Mouse (Mus musculus) left cerebral cortex, adult 18-20 months (tissue): ENCODE results near the gene Slc17a7. TPM values are rescaled to one million over a fixed set of nuclear protein-coding genes. Genes with fewer than 3 reads are reported as not detected.
"Not testable (repeated sequence)": the region's sequence is repeated elsewhere in the genome, so short reads cannot be mapped to it uniquely, and the experiment has no call there.

Experiments used
- DNase-seq, 2 experiments: peaks; one replicate each; pipeline ENCODE4 v3.0.0; 2021 to 2022; ENCODE audit warnings: low spot score in 2 of 2, mixed read lengths in 1 of 2
- long read RNA-seq, 2 experiments: library from polyadenylated mRNA; stranded (forward); transcript quantifications; one replicate each; pipeline ENCODE4 v2.0.0; 2021
- total RNA-seq, 2 experiments: library from RNA; stranded (reverse); gene quantifications; 2 replicates each; pipeline ENCODE4 v1.2.3; 2021

The Slc17a7 gene
- 1,000 to 10,000 TPM; 1,307 TPM for total RNA-seq
- long read RNA-seq, experiment 1, transcript Slc17a7-201 (12 exons, 2,915 nt), result major isoform, 1,076 of 1,422 reads
- long read RNA-seq, experiment 1, transcript Slc17a7-204 (10 exons, 2,722 nt), result minor isoform, 14 of 1,422 reads
- long read RNA-seq, experiment 1, partial matches to known transcripts, result 228 of 1,422 reads
- long read RNA-seq, experiment 1, other reads (novel, unspliced or antisense), result 104 of 1,422 reads
- long read RNA-seq, experiment 2, transcript Slc17a7-204 (10 exons, 2,722 nt), result minor isoform, 10 of 885 reads
- long read RNA-seq, experiment 2, transcript Slc17a7-201 (12 exons, 2,915 nt), result major isoform, 647 of 885 reads
- long read RNA-seq, experiment 2, partial matches to known transcripts, result 109 of 885 reads
- long read RNA-seq, experiment 2, other reads (novel, unspliced or antisense), result 116 of 885 reads

- peak; percentile 50 to 68 for DNase-seq
These were observed at the start of gene Slc17a7 for GRCm38 (mm10) chr7:45163735-45164490. Gene Slc17a7 (plus strand): TSS chr7:45163949.

- DNase-seq, result no peak
These were observed 46.2 kb upstream of the Slc17a7 start for GRCm38 (mm10) chr7:45117566-45117965.

GRCm38 (mm10) chr7:45118336-45118735 lies 45.4 kb upstream of the Slc17a7 start:
- no peak for DNase-seq

- no peak for DNase-seq
These were observed 43.7 kb upstream of the Slc17a7 start for GRCm38 (mm10) chr7:45119780-45120709.

GRCm38 (mm10) chr7:45121404-45121803 lies 42.3 kb upstream of the Slc17a7 start:
- DNase-seq, result no peak

- no peak for DNase-seq
These were observed 41.8 kb upstream of the Slc17a7 start for GRCm38 (mm10) chr7:45121966-45122365.

- no peak for DNase-seq
These were observed 41.1 kb upstream of the Slc17a7 start for GRCm38 (mm10) chr7:45122561-45123185.

- DNase-seq, result no peak
These were observed 40.6 kb upstream of the Slc17a7 start for GRCm38 (mm10) chr7:45123186-45123570.

- peak; percentile 99 for DNase-seq
These were observed 39.3 kb upstream of the Slc17a7 start, which contains the start of gene Rps11 for GRCm38 (mm10) chr7:45124224-45125143. Gene Rps11 (minus strand): TSS chr7:45124439.

GRCm38 (mm10) chr7:45125144-45125600 lies 38.6 kb upstream of the Slc17a7 start:
- no peak for DNase-seq

- DNase-seq, result not testable (repeated sequence)
These were observed 38.1 kb upstream of the Slc17a7 start for GRCm38 (mm10) chr7:45125649-45126048.

GRCm38 (mm10) chr7:45126147-45126843 lies 37.5 kb upstream of the Slc17a7 start:
- DNase-seq, result no peak

GRCm38 (mm10) chr7:45126844-45127699 lies 36.7 kb upstream of the Slc17a7 start:
- no peak for DNase-seq

- no peak for DNase-seq
These were observed 36.0 kb upstream of the Slc17a7 start for GRCm38 (mm10) chr7:45127700-45128224.

- peak; percentile 98 to 99 for DNase-seq
These were observed 35.0 kb upstream of the Slc17a7 start, which contains the start of gene Rpl13a for GRCm38 (mm10) chr7:45128624-45129246. Gene Rpl13a (minus strand): TSS chr7:45128761.

- DNase-seq, result no peak
These were observed 34.4 kb upstream of the Slc17a7 start for GRCm38 (mm10) chr7:45129318-45129717.
